Mouse (Mus musculus) heart, postnatal 0 days (tissue): ENCODE measurements at regions not wholly inside any gene's neighbourhood (a gene's known extent, or its start where the extent isn't known, plus 50 kb on each side); places are given as distances from the start of the nearest gene placed in this dataset.

Experiments
- CTCF ChIP-seq: IDR thresholded peaks from 2 replicates; pipeline ENCODE4 v1.5.1; 2016; ENCODE audit warnings: antibody characterized with exemption, control low read depth, low read depth
- EP300 ChIP-seq: IDR thresholded peaks from 2 replicates; pipeline ENCODE4 v1.6.1; 2016; ENCODE audit warnings: antibody characterized with exemption, low read depth

GRCm38 (mm10) chr3:51075219-51075920 is 148.9 kb upstream of the Noct start:
- no peak for TF ChIP-seq CTCF
- TF ChIP-seq EP300 = no peak
